Mouse (Mus musculus) frontal cortex, adult 2 months (tissue): ENCODE results near the gene Rhox2c. TPM values are rescaled to one million over a fixed set of nuclear protein-coding genes. Genes with fewer than 3 reads are reported as not detected.
"Not testable (repeated sequence)": the region's sequence is repeated elsewhere in the genome, so short reads cannot be mapped to it uniquely, and the experiment has no call there.

Experiments used
- DNase-seq, 2 experiments: peaks; one replicate each; pipeline ENCODE4 v3.0.0; 2022; ENCODE audit warnings: low spot score in 1 of 2; ENCODE audit errors: extremely low spot score in 1 of 2
- polyA plus RNA-seq: library from polyadenylated mRNA; depleted of rRNA; stranded (reverse); fragments of >200 nt; gene quantifications from 2 replicates; pipeline ENCODE4 v1.2.3, GENCODE M21; 2012; rRNA removed

Rhox2c gene
- not detected in 2 replicates for polyA plus RNA-seq

DNA sequence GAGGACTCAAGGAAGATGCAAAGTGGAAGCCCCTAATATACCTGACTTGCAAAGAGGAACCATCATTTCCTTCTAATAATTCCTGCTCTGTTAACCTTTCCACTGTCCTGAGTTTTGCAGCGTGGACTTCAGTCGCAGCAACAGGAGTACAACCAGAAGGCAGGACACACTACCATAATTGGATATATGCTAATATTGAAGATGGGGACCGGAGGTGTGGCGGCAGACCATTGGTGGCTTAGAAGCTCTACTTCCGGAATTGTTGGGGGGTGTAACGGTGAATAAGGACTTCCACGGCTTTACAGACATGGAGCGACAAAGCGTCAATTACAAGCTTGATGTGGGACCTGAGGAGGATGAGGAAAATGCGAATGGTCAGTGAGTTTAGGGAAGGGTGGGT, at the start of gene Rhox2c:
Rhox2c (plus strand) TSS at position 301 of the 400 bp plus-strand sequence.
- not testable (repeated sequence) for DNase-seq

GRCm38 (mm10) chrX:37411767-37412166, 41.7 kb upstream of the Rhox2c start, which contains the start of gene Rhox2b:
TSS of gene Rhox2b (plus strand) at chrX:37412067.
- not testable (repeated sequence) for DNase-seq

DNA sequence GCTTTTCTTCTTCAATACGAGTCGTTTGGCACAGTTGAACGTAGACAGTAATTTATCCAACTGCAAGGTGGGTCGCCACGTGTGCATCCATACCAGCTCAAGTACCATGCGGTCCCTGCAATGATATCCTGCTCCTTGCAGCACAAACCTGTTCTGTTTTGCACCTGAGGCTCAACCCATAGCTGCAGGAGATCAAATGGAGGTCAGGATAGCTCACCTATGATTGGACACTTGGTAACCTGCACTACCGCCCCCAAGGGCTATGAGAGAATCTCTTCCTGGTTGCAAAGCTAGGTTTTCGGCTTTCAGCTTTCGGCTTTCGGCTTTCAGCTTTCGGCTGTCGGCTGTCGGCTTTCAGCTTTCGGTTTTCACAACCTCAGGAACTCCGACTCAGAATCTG, 21.3 kb upstream of the Rhox2c start, which contains the start of gene Rhox4b:
Rhox4b (plus strand) TSS at position 301 of the 400 bp plus-strand sequence.
- DNase-seq = not testable (repeated sequence)

DNA sequence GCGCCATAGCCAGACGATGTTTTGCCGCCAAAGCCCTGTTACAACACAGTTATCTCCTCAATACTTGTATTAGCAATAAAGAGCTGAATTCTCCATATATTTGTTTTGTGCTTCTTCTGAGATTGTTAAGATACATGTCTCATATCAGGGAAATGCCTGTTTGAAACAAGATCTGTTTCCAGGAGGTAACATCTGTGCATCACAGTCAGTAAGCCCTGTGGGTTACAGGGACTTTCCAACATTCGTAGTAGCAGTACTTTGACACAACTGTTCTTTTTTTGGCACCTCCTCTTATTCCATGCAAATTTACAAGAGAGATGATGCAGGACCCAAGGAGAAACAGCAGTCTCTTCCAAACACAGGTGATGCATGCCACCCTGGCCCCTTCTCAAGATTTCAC, 4.8 kb downstream of the Rhox2c start, which contains the start of gene Rhox3c:
Rhox3c (plus strand) TSS at position 301 of the 400 bp plus-strand sequence.
- DNase-seq = not testable (repeated sequence)

- DNase-seq = not testable (repeated sequence)
Measured at GRCm38 (mm10) chrX:37480037-37480436, 26.6 kb downstream of the Rhox2c start, which contains the start of gene Rhox4c. TSS of gene Rhox4c (plus strand) at chrX:37480337.

- not testable (repeated sequence) for DNase-seq
Measured at GRCm38 (mm10) chrX:37514059-37514458, 60.6 kb downstream of the Rhox2c start, which contains the start of gene Rhox4d. TSS of gene Rhox4d (plus strand) at chrX:37514359.

Other genes with a start within 250 kb of the Rhox2c start
- 0.13 TPM in 1 of 2 replicates, not detected in the other for gene Gm9, start 242.6 kb upstream of the Rhox2c start, polyA plus RNA-seq
- gene Rhox1, start 231.4 kb upstream of the Rhox2c start, polyA plus RNA-seq = not detected in 2 replicates
- gene Rhox2a, start 208.7 kb upstream of the Rhox2c start, polyA plus RNA-seq = not detected in 2 replicates
- gene Rhox3a, start 203.8 kb upstream of the Rhox2c start, polyA plus RNA-seq = not detected in 2 replicates
- not detected in 2 replicates for gene Rhox4a, start 188.3 kb upstream of the Rhox2c start, polyA plus RNA-seq
- not detected in 2 replicates for gene Rhox3a2, start 73.7 kb upstream of the Rhox2c start, polyA plus RNA-seq
- gene Rhox4a2, start 62.8 kb upstream of the Rhox2c start, polyA plus RNA-seq = not detected in 2 replicates
- not detected in 2 replicates for gene Rhox2b, start 41.6 kb upstream of the Rhox2c start, polyA plus RNA-seq
- gene Rhox4b, start 21.2 kb upstream of the Rhox2c start, polyA plus RNA-seq = not detected in 2 replicates
- gene Rhox3c, start 4.9 kb downstream of the Rhox2c start, polyA plus RNA-seq = not detected in 2 replicates
- not detected in 2 replicates for gene Rhox4c, start 26.7 kb downstream of the Rhox2c start, polyA plus RNA-seq
- gene Rhox2d, start 39.7 kb downstream of the Rhox2c start, polyA plus RNA-seq = not detected in 2 replicates
- gene Rhox4d, start 60.7 kb downstream of the Rhox2c start, polyA plus RNA-seq = not detected in 2 replicates
- not detected in 2 replicates for gene Rhox2e, start 76.8 kb downstream of the Rhox2c start, polyA plus RNA-seq
- not detected in 2 replicates for gene Rhox3e, start 88.3 kb downstream of the Rhox2c start, polyA plus RNA-seq
- gene Rhox4e, start 103.7 kb downstream of the Rhox2c start, polyA plus RNA-seq = not detected in 2 replicates
- gene Rhox2f, start 117.7 kb downstream of the Rhox2c start, polyA plus RNA-seq = not detected in 2 replicates
- gene Rhox3f, start 127.3 kb downstream of the Rhox2c start, polyA plus RNA-seq = not detected in 2 replicates
- gene Rhox4f, start 154.0 kb downstream of the Rhox2c start, polyA plus RNA-seq = not detected in 2 replicates
- not detected in 2 replicates for gene Rhox3g, start 174.9 kb downstream of the Rhox2c start, polyA plus RNA-seq
- gene Rhox2g, start 189.8 kb downstream of the Rhox2c start, polyA plus RNA-seq = not detected in 2 replicates
- not detected in 2 replicates for gene Rhox4g, start 197.6 kb downstream of the Rhox2c start, polyA plus RNA-seq
- gene Rhox3h, start 215.1 kb downstream of the Rhox2c start, polyA plus RNA-seq = not detected in 2 replicates
- gene Rhox2h, start 219.6 kb downstream of the Rhox2c start, polyA plus RNA-seq = not detected in 2 replicates